Mouse (Mus musculus) G1E (cell line): ENCODE results near the gene Lsamp.

Source experiments
- CTCF ChIP-seq: IDR thresholded peaks from 2 replicates; pipeline ENCODE4 v1.5.1; 2012; ENCODE audit warnings: low read depth, low read length, inconsistent platforms, mixed read lengths
- GATA1 ChIP-seq: IDR thresholded peaks from 2 replicates; pipeline ENCODE4 v1.6.1; 2012; ENCODE audit warnings: borderline replicate concordance, low read length, inconsistent platforms, mixed read lengths
- GATA2 ChIP-seq: IDR thresholded peaks from 2 replicates; pipeline ENCODE4 v1.6.1; 2012; ENCODE audit warnings: low read depth, low read length, inconsistent platforms, borderline replicate concordance
- POLR2AphosphoS5 ChIP-seq: IDR thresholded peaks from 2 replicates; pipeline ENCODE4 v1.6.1; 2012; ENCODE audit warnings: low read depth, low read length, inconsistent platforms; ENCODE audit not compliant: insufficient replicate concordance
- TAL1 ChIP-seq: conservative IDR thresholded peaks from 2 replicates; pipeline ENCODE4 v1.6.1; 2012; ENCODE audit warnings: low read depth, low read length, inconsistent platforms, mixed read lengths

DNA sequence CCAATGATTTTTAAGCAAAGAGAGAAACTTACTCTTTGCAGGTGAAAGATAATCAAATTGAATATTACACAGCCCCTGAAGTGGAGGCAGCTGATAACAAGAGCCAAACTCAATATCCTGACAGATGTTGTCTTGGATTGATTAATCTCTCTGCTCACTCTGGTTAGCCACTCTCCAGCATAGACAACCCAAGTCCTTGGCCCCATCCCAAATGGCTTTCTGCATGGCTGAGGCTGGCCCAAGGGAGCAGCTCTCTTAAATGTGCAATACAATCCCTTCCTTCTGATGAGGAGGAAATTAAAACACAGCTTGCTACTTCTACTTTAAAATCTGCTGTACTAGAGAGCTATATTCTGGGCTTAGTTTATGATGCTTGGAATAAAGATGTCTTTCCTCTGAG is 1572.9 kb downstream of the Lsamp start:
- TF ChIP-seq CTCF: no peak
- no peak for TF ChIP-seq POLR2AphosphoS5
- TF ChIP-seq TAL1: no peak
- TF ChIP-seq GATA2: no peak
- TF ChIP-seq GATA1: no peak
